Mouse (Mus musculus): ENCODE data around the gene Map1s.

- TF ChIP-seq CTCF (IDR thresholded peaks at IDR 0.05; ENCODE audit: low read depth) (no peak), EP300 (IDR thresholded peaks at IDR 0.05; ENCODE audit: low read depth) (no peak)
Measured at GRCm38 (mm10) chr8:70920049-70920922, 14.6 kb downstream of the Map1s start.

Measured in liver, embryonic 14.5 days (tissue).